Mouse (Mus musculus): ENCODE results near the gene Mrps16.

GRCm38 (mm10) chr14:20340149-20340548, 53.3 kb downstream of the Mrps16 start:
- TF ChIP-seq CTCF (IDR thresholded peaks at IDR 0.05; ENCODE audit: insufficient read depth, low read depth, low read length) (no peak), POLR2A (IDR thresholded peaks at IDR 0.05; ENCODE audit: insufficient read depth, low read depth, low read length) (no peak)

All from olfactory bulb, adult 2 months (tissue).